Mouse (Mus musculus) kidney, postnatal 36 days (tissue): ENCODE results near the gene Ice2.

Experiments used
- DNase-seq, 2 experiments: peaks; one replicate each; pipeline ENCODE4 v3.0.0; 2021 to 2022; ENCODE audit warnings: mixed read lengths in 2 of 2

Gene Ice2

DNA sequence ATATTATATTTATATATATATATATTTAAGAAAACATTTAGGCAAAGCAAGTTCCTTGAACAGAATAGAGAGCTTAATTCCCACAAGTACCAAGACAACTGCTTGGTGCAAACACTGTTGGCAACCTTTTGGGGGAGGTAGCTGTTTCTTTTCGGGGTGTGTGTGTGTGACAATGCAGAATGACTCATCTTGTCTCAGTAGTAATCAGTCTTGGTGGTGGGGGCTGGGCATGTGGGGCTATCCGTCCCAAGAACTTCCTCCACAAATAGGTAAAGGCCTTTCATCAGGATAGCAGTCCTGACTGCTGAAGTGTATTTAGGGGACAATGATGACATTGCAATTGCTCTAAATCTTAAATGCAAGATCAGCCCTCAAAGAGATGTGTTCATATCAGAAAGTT lies 65.3 kb downstream of the Ice2 start:
- no peak for DNase-seq

DNA sequence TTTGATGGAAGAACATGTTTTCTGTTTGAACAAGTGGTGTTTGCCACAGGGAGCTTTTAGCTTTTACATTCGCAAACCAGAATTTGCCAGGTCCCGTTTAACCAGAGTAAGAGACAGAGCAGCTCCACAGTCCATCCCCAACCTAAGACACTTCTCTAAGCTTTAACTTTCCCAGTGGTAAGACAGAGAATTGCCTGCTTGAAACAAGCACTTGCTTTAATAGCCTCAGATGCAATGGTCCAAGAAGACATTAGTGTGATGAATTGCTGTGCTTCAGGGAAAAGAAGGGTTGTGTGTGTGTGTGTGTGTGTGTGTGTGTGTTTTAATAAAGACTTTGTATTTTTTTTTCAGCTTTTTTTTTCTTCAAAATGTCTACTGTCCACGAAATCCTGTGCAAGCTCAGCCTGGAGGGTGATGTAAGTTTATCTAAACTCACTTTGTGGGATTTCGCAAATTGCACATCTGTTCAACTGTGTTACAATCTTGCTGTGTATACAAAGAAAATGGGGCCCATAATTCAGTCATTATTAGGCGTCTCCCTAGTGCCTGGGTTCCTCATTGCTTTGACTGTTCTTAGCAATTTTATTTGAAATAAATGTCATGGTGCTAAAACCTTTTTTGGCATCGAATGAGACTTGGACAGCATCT lies 66.5 kb downstream of the Ice2 start:
- no peak for DNase-seq

DNA sequence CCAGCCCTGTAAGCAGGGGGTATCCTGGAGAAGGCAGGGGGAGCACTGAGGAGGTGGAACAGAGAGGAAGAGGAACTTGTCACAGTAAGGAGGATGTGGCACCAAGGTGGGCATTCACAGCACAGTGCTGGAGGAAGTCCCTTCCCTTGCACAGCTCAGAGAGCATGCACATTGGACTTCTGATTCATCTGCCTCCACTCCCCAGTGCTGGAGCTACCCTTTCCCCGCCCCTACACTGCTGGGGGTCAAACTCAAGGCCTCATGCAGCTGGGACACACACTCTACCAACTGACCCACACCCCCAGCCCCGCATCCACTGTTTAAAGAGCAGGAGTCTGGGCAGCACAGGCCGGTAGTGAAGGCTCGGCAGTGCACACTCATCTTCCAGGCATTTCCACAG lies 68.4 kb downstream of the Ice2 start:
- peak in 1 of 2 experiments; percentile 41 for DNase-seq

DNA sequence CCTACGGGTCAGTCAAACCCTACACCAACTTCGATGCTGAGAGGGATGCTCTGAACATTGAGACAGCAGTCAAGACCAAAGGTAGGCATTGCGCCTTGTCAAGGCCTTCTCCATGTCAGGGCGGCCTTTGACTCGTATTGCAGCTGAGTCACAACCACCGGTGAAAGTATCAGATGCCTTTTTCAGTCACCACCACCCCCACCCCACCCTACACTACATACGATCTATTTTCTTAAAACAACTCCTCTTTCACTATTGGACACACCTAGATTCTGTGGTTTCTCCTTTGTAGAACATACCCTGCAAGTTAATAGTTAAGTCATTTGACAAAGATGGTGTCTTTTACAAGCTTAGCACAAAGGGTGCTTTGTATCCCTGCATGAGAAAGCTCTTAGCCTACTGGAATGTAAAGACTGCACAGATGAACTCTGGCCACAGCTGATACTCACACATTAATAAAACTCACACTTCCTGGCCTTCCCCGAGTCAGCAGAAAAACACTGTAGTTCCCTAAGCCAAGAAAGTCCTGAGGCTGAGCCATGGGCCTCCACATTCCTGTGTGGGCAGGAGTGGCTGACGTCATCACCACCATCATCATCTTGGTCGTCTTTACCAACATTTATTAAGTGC lies 69.7 kb downstream of the Ice2 start:
- DNase-seq = no peak

DNA sequence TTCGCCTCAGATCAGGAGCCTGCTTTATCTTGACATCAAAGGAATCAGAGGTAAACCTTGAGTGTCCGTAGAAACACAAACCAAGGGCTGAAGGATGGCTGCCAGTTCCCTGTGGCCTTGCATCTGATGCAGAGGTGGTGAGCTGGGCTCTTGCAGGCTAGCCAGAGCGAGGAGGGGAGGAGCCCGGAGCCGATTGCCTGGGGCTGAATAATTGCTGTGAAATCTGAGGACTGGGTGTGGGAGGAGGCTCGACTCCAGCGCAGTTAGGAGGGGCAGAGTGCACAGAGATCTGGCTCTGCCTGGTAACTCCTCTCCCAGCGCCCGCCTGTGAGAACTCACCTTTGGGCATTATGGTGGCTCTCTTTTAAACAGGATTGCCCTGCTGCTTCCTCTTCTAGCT lies 71.3 kb downstream of the Ice2 start:
- DNase-seq = peak; percentile 52 to 53

DNA sequence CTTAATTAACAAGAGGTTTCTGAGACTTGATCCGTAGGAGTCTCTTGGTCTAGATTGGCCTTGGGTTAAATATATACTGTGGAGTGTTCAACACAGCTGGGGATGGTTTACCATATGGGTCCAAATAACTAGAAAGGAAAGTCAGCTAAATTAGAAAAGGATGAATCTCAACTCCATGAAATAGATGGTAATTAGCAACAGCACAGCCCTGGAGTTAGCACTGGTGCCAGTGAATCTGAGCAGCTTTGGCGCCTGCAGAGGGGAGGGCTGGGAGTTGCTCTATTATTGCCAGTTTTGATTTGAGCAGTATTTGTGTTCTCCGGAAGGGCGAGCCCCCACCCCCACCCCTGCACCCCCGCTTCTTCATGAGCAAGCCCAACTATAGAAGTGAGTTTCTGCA lies 72.7 kb downstream of the Ice2 start:
- DNase-seq = no peak

DNA sequence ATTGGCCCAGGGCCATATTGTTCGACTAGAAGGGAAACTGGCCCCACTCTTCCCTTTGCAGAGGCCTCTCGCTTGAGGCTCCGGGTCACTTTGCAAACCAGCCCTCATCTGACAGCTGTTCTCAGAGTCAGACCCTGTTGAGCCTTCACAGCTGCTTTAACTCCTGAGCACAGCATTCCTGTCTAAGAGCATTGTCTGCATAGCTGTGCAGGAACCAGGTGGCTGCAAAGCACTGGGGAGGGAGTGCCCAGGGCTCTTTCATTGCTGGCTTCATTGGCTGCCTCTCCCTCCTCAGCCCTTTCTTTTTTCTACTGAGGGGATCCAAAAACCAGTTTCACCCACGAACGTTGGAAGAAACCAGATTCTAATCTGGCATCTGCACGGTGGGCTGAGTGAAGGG lies 73.2 kb downstream of the Ice2 start:
- DNase-seq = no peak

DNA sequence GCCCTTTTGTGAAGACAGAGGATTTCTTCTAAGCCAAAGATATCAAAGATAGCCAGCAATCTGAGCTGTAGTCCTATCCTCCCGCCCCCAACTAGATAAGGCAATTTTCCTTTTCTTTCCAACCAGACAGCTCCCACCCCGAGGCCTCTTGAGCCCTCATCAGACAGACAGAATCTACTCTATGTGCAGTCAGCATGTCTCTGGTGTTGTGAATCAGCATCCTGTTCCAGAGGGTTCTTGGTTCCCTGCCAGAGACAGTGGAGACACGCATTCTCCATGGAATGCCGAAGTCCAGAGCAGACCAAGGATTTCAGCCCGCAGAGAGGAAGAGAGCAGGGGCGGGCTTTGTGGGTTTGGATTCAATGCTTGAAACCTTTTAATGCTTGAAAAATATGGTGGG lies 75.0 kb downstream of the Ice2 start:
- DNase-seq = peak; percentile 84 to 94

DNA sequence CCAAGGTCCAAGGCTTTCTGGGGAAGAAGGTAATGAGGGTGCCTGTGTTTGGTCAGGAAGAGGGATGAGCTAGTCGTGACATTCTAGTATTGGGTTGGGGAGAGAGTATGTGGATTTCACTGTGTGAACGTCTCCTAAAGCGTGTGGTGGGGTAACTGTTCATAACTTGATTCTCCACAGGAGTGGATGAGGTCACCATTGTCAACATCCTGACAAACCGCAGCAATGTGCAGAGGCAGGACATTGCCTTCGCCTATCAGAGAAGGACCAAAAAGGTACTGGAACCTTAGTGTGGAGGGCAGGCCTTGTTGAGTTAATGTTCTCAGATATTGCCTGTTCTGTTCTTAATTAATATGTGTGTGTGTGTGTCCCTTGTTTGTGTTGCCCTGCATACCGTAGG lies 78.2 kb downstream of the Ice2 start:
- DNase-seq = no peak

DNA sequence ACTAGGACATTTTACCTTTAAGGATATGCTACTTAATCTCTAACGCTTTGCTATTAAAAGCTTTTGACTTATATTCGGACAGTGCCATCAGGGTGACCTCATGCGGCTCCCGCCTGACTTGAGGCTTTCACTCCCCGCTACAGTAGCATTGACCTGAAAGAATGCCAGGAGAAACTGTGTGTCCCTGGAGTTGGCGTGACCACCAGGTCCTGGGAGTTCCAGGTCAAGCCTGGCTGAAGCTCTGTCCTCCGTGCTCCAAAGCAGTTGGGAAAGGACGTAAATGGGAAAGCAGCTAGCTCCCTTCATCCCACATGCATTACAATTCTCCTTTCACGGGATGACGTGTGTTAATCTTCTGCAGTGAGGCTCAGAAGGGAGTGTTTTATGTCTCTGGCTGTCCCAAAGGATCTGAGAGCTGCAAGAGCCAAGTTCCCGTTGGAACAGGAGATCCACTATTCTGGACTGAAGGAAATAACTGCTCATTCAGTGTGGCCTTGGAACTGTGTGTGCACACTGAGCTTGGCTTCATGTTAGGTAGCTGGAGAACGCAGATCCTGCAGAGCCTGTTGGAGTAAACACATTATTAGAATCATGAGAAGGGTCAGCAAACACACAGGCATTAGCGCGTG lies 79.6 kb downstream of the Ice2 start:
- no peak for DNase-seq

DNA sequence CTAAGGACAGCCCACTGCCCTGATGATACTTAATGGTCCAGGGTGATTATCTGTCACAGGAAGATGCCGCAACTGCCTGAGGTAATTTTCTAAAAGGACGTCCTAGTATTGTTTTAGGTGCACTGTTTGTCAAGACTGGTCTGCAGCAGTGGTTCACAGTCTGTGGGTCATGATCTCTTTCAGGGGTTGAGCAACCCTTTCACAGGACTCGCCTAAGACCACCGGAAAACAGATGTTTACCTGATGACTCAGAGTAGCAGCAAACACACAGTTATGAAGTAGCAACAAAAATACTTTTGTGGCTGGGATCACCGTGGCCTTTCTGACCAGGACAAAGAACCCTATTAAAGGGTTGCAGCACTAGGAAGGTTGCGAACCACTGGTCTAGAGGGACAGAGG lies 80.1 kb downstream of the Ice2 start:
- no peak for DNase-seq

DNA sequence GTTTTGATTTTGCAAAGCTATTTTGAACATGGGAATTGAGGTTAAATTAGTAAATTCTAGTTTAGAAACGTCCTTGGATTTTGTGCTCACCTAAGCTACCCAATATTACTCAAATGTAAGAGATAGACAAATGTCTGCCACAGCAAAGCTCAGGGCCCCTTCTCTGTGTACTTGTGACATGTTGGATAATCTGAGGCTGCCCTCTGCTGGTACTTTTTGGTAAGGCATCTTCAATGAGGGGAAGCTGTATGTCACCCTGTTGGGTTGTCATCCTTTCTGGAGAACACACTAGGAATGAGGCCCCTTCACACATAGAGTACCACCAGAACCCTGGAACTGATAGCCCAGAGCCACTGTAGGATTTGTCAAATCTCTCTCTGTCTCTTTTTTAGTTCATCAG lies 82.6 kb downstream of the Ice2 start:
- peak; percentile 82 to 91 for DNase-seq
